8 mouse cellular contexts compared by ENCODE assay signal in the genomic region with DNA sequence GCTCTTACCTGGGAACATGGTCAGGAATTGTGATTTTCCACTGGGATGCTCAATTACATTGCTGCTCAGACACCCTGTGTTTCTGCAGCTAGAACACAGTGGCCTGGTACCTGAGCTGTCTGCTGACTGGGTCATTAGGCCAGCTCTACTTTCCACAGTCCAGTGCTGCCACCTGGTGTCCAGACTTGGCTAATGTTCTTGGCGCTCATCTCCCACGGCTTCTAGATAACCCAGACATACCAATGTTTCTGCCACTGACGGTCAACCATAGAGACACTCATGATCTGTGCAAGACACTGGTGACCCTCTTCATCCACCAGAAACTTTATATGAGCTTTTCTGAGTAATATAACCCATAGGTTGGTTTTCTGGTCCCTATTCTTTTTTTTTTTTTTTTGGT.
A peak's percentile ranks its signal among the peaks of the same experiment; 100 is the strongest.
DNase-seq lines count a peak whose midpoint lies in the region; ATAC-seq and TF ChIP-seq lines count a peak whose summit lies in the region.

No protein-coding gene starts in this region.

- no peaks in the 10 kb centered on the region for H3K9me3 ChIP-seq in ES-Bruce4 (replicated peaks; ENCODE audit: control insufficient read depth, insufficient read depth, low read length, poor library complexity, severe bottlenecking)
- no peaks in the 10 kb centered on the region for H3K9me3 ChIP-seq in embryonic facial prominence, embryonic 10.5 days
- no peaks in the 10 kb centered on the region for H3K9me3 ChIP-seq in heart, embryonic 12.5 days (replicated peaks)

- no peak for TF ChIP-seq EP300 in ES-Bruce4 (IDR thresholded peaks at IDR 0.05; ENCODE audit: insufficient read depth, low read depth, low read length)

- H3K4me1 ChIP-seq in ES-Bruce4 (ENCODE audit: control insufficient read depth, insufficient read depth, low read length) = no peaks in the 10 kb centered on the region
- H3K4me1 ChIP-seq in embryonic facial prominence, embryonic 10.5 days = no peaks in the 10 kb centered on the region
- no peaks in the 10 kb centered on the region for H3K4me1 ChIP-seq in heart, embryonic 12.5 days (replicated peaks)

- no peaks in the 10 kb centered on the region for H3K27me3 ChIP-seq in ES-Bruce4 (ENCODE audit: control insufficient read depth, insufficient read depth, low read length, poor library complexity, severe bottlenecking)
- no peaks in the 10 kb centered on the region for H3K27me3 ChIP-seq in embryonic facial prominence, embryonic 10.5 days (replicated peaks; ENCODE audit: low read depth, poor library complexity, severe bottlenecking)
- peaks cover 7% of the 10 kb centered on the region for H3K27me3 ChIP-seq in heart, embryonic 12.5 days (replicated peaks)

- WGBS in embryonic facial prominence, embryonic 10.5 days = 21% methylated on average over 3 of the region's 3 CpGs
- 9% methylated on average over 3 of the region's 3 CpGs for WGBS in heart, embryonic 12.5 days

- peak; percentile 93 for TF ChIP-seq CTCF in ES-Bruce4 (IDR thresholded peaks at IDR 0.05; ENCODE audit: low read depth, low read length)

- no peak overlapping the region for H3K27ac ChIP-seq in ES-Bruce4 (ENCODE audit: insufficient read depth, low read length)
- H3K27ac ChIP-seq in embryonic facial prominence, embryonic 10.5 days (replicated peaks) = no peak overlapping the region
- H3K27ac ChIP-seq in heart, embryonic 12.5 days (ENCODE audit: poor library complexity, severe bottlenecking) = no peak overlapping the region

- no peak for TF ChIP-seq POLR2A in ES-Bruce4 (IDR thresholded peaks at IDR 0.05; ENCODE audit: insufficient read depth, low read length)

- no peak overlapping the region for H3K4me2 ChIP-seq in heart, embryonic 12.5 days

- no peaks in the 10 kb centered on the region for H3K36me3 ChIP-seq in ES-Bruce4 (ENCODE audit: control insufficient read depth, insufficient read depth, low read length, poor library complexity, severe bottlenecking)
- H3K36me3 ChIP-seq in embryonic facial prominence, embryonic 10.5 days (replicated peaks) = no peaks in the 10 kb centered on the region
- H3K36me3 ChIP-seq in heart, embryonic 12.5 days = no peaks in the 10 kb centered on the region

- peak; percentile 80 for DNase-seq in adrenal gland, postnatal 25 days
- DNase-seq in embryonic facial prominence, embryonic 10.5 days (ENCODE audit: low spot score) = peak; percentile 80
- DNase-seq in layer of hippocampus, adult 9-10 months (ENCODE audit: low spot score) = peak; percentile 30
- DNase-seq in lung, postnatal 14 days = peak; percentile 74
- DNase-seq in retina, postnatal 7 days (ENCODE audit: low read depth, low spot score) = peak; percentile 76
- peak; percentile 22 to 81 for DNase-seq in urinary bladder, postnatal 4 days (ENCODE audit: low spot score in 2 of 2)

- H3K9ac ChIP-seq in ES-Bruce4 (ENCODE audit: low read depth, poor library complexity, severe bottlenecking) = no peak overlapping the region
- H3K9ac ChIP-seq in heart, embryonic 12.5 days = no peak overlapping the region

- no peak overlapping the region for H3K4me3 ChIP-seq in ES-Bruce4 (ENCODE audit: low read depth, low read length)
- H3K4me3 ChIP-seq in embryonic facial prominence, embryonic 10.5 days = no peak overlapping the region
- no peak overlapping the region for H3K4me3 ChIP-seq in heart, embryonic 12.5 days

- 0 out of 2 replicates have a peak, but pooled peaks have one; percentile 36 for ATAC-seq in heart, embryonic 12.5 days (ENCODE audit: insufficient number of reproducible peaks, low FRiP score)

Comparison
In these comparisons a context has a peak if more than half of its experiments do, and no peak if none do; other contexts are left out.
1. DNase-seq: peak in every context shown above with its lines; median percentile 80 in adrenal gland, postnatal 25 days; 80 in embryonic facial prominence, embryonic 10.5 days; 76 in retina, postnatal 7 days; 74 in lung, postnatal 14 days; 52 in urinary bladder, postnatal 4 days; 30 in layer of hippocampus, adult 9-10 months.